Mouse (Mus musculus): ENCODE data around the gene Pten. TPM values are rescaled to one million over a fixed set of nuclear protein-coding genes. Genes with fewer than 3 reads are reported as not detected.

Pten gene
- polyA plus RNA-seq, 1 experiment, result 16.8 TPM

DNA sequence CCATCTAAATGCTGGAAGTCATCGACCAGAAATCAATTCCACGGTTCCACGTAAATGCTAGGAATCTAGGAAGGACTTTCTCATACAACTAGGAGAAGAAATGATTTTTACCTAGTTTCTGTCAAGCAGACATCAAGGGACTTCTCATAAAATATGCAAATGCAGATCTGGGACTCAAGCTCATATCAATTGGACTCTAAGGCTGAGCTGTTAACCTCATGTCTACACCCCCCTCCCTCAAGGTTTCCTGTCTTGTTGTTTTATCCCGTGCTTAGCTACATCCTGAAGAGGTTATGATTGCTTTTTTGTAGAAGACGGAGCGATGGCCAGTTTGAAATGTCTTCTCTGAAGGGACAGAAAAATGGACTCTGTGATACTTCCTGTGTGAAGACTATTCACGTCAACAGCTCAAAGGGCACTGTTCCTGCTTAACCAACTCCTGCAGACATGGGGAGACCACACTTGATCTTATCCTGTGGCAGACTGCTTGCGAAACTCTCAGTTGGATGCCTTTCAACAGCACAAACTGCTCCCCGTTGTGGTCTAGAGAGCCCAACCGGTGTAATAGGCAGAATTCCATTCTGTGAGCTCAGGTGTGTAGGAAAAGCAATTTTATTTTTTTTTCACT lies 111.9 kb downstream of the Pten start:
- H3K4me1 ChIP-seq (ENCODE audit: control insufficient read depth, insufficient read depth, low read length), result peaks cover 2% of the 10 kb centered on the region; the same call in 1 of the 2 replicates
- WGBS, result 31% methylated on average over 10 of the region's 10 CpGs
- H3K4me3 ChIP-seq (replicated peaks; ENCODE audit: extremely low read depth, low read depth, low read length), result no peak overlapping the region
- DNase-seq, result peak; percentile 25
- TF ChIP-seq CTCF (IDR thresholded peaks at IDR 0.05; ENCODE audit: insufficient read depth, low read length) (no peak), POLR2A (IDR thresholded peaks at IDR 0.05; ENCODE audit: borderline replicate concordance, extremely low read depth, low read depth, low read length) (no peak)

DNA sequence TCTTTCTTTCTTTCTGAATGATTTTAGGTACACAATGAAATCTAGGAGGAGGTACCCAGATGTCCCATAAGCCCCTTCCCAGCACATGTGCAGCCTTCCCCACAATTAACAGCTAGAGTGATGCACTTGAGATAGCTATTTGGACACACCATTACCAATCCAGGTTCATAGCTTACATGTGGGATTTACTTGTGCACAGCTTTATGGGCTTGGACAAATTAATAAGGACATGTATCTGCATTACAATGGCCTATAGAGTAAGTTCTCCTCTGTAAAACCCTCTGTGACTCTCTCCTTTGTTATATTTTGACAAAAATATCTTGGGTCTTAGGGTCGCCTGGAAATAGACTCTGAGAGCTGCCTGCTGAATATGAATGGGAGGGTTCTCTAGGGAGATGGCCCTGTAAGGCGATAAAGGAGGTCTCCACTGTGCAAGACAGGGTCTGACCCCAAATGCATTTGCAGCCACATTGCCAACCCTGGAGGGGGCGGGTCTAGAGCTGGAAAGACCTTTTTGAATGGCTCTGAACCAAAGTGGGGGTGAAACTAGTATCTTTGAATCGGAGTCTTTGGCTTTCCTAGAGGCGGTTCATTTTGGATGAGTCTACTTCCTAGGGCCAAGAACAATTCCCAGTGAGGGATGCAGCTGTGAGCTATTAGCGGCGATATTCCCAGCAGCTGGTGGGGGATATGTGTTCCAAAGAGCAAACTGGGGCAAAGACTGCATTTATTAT lies 116.8 kb downstream of the Pten start:
- Histone ChIP-seq H3K4me1 (ENCODE audit: control insufficient read depth, insufficient read depth, low read length) (peaks cover 2% of the 10 kb centered on the region; the same call in 1 of the 2 replicates), H3K4me3 (replicated peaks; ENCODE audit: extremely low read depth, low read depth, low read length) (no peak overlapping the region)
- DNase-seq, result no peak
- 70% methylated on average over 7 of the region's 7 CpGs for WGBS
- TF ChIP-seq CTCF (IDR thresholded peaks at IDR 0.05; ENCODE audit: insufficient read depth, low read length) (no peak), POLR2A (IDR thresholded peaks at IDR 0.05; ENCODE audit: borderline replicate concordance, extremely low read depth, low read depth, low read length) (no peak)

Other genes with a start within 250 kb of the Pten start
- 6.6 and 7.9 TPM in 2 replicates for gene Papss2, start 161.7 kb upstream of the Pten start, polyA plus RNA-seq (2012; rRNA removed)
- 8.9 and 14.0 TPM in 2 replicates for gene Atad1, start 17.7 kb upstream of the Pten start, polyA plus RNA-seq (2012; rRNA removed)